Mouse (Mus musculus): ENCODE results near the gene Zfp85.

- TF ChIP-seq POLR2A (IDR thresholded peaks at IDR 0.05; ENCODE audit: borderline replicate concordance, insufficient read depth, low read length) (peak; percentile 52; the same call in 1 of the 2 replicates), CTCF (IDR thresholded peaks at IDR 0.05; ENCODE audit: borderline replicate concordance, insufficient read depth, low read depth, low read length) (no peak)
Measured at GRCm38 (mm10) chr13:67779265-67780221, 24.5 kb upstream of the Zfp85 start, which contains the start of gene Zfp493.

Data from cerebellum, adult 2 months (tissue).